8 mouse cellular contexts compared by ENCODE assay signal in genomic region chr11:72564232-72564807, GRCm38 (mm10). TPM values are rescaled to one million over a fixed set of nuclear protein-coding genes. Genes with fewer than 3 reads are reported as not detected.
A peak's percentile ranks its signal among the peaks of the same experiment; 100 is the strongest.
DNase-seq lines count a peak whose midpoint lies in the region; ATAC-seq and TF ChIP-seq lines count a peak whose summit lies in the region.

No protein-coding gene starts in this region.

- WGBS in forebrain, embryonic 10.5 days = 29% methylated on average over 6 of the region's 6 CpGs
- WGBS in forebrain, embryonic 11.5 days = 31% methylated on average over 6 of the region's 6 CpGs
- 17% methylated on average over 6 of the region's 6 CpGs for WGBS in liver, embryonic 14.5 days (ENCODE audit: insufficient replicate concordance)
- WGBS in neural tube, embryonic 14.5 days = 28% methylated on average over 6 of the region's 6 CpGs

- H3K9me3 ChIP-seq in forebrain, embryonic 10.5 days = no peaks in the 10 kb centered on the region
- H3K9me3 ChIP-seq in forebrain, embryonic 11.5 days (ENCODE audit: control insufficient read depth, low read length) = no peaks in the 10 kb centered on the region
- no peaks in the 10 kb centered on the region for H3K9me3 ChIP-seq in liver, embryonic 14.5 days (ENCODE audit: control insufficient read depth, low read length)
- H3K9me3 ChIP-seq in neural tube, embryonic 14.5 days (ENCODE audit: control insufficient read depth, low read length) = no peaks in the 10 kb centered on the region

- H3K4me1 ChIP-seq in forebrain, embryonic 10.5 days = peaks cover 3% of the 10 kb centered on the region; the same call in 1 of the 2 replicates
- H3K4me1 ChIP-seq in forebrain, embryonic 11.5 days (replicated peaks; ENCODE audit: control insufficient read depth, insufficient read depth, low read length) = no peaks in the 10 kb centered on the region
- H3K4me1 ChIP-seq in liver, embryonic 14.5 days (replicated peaks; ENCODE audit: control insufficient read depth in 2 of 2, insufficient read depth in 2 of 2, low read length in 1 of 2) = no peaks in the 10 kb centered on the region; a peak in 1 of 4 replicates
- no peaks in the 10 kb centered on the region for H3K4me1 ChIP-seq in neural tube, embryonic 14.5 days (ENCODE audit: control insufficient read depth, insufficient read depth, low read length)

- no peaks in the 10 kb centered on the region for H3K36me3 ChIP-seq in forebrain, embryonic 10.5 days (replicated peaks)
- H3K36me3 ChIP-seq in forebrain, embryonic 11.5 days (ENCODE audit: control insufficient read depth, insufficient read depth, low read length) = no peaks in the 10 kb centered on the region
- no peaks in the 10 kb centered on the region for H3K36me3 ChIP-seq in liver, embryonic 14.5 days (replicated peaks; ENCODE audit: control insufficient read depth, insufficient read depth, low read depth)
- H3K36me3 ChIP-seq in neural tube, embryonic 14.5 days (ENCODE audit: control insufficient read depth, insufficient read depth, low read length) = no peaks in the 10 kb centered on the region

- H3K27ac ChIP-seq in forebrain, embryonic 10.5 days = no peak overlapping the region
- H3K27ac ChIP-seq in forebrain, embryonic 11.5 days (ENCODE audit: low read depth, low read length) = no peak overlapping the region
- H3K27ac ChIP-seq in liver, embryonic 14.5 days = no peak overlapping the region
- H3K27ac ChIP-seq in neural tube, embryonic 14.5 days (ENCODE audit: low read depth, low read length) = no peak overlapping the region

- H3K27me3 ChIP-seq in forebrain, embryonic 10.5 days (ENCODE audit: poor library complexity, severe bottlenecking) = no peaks in the 10 kb centered on the region
- no peaks in the 10 kb centered on the region for H3K27me3 ChIP-seq in forebrain, embryonic 11.5 days (ENCODE audit: control insufficient read depth, insufficient read depth, low read length)
- H3K27me3 ChIP-seq in liver, embryonic 14.5 days (ENCODE audit: control insufficient read depth, insufficient read depth, low read length) = no peaks in the 10 kb centered on the region
- no peaks in the 10 kb centered on the region for H3K27me3 ChIP-seq in neural tube, embryonic 14.5 days (ENCODE audit: control insufficient read depth, insufficient read depth, low read length)

- no peak for TF ChIP-seq EP300 in liver, embryonic 14.5 days (IDR thresholded peaks at IDR 0.05; ENCODE audit: low read depth)

- ATAC-seq in forebrain, embryonic 11.5 days (replicated peaks; ENCODE audit: low FRiP score) = no peak
- ATAC-seq in common myeloid progenitor, adult 5-6 weeks (replicated peaks; ENCODE audit: low read depth, poor library complexity, severe bottlenecking) = peak; percentile 76
- no peak for ATAC-seq in liver, embryonic 14.5 days (ENCODE audit: insufficient read depth)
- peak; percentile 63; the same call in 1 of the 2 replicates for ATAC-seq in neural tube, embryonic 14.5 days (ENCODE audit: low read depth)

- no peak overlapping the region for H3K4me2 ChIP-seq in forebrain, embryonic 11.5 days (ENCODE audit: low read depth, low read length, severe bottlenecking)
- no peak overlapping the region for H3K4me2 ChIP-seq in liver, embryonic 14.5 days (ENCODE audit: low read depth)
- H3K4me2 ChIP-seq in neural tube, embryonic 14.5 days (ENCODE audit: low read depth, low read length) = no peak overlapping the region

- no peak overlapping the region for H3K4me3 ChIP-seq in forebrain, embryonic 10.5 days
- no peak overlapping the region for H3K4me3 ChIP-seq in forebrain, embryonic 11.5 days (ENCODE audit: low read depth, low read length)
- no peak overlapping the region for H3K4me3 ChIP-seq in liver, embryonic 14.5 days (ENCODE audit: insufficient read depth in 1 of 2, low read depth in 2 of 2, low read length in 2 of 2)
- no peak overlapping the region for H3K4me3 ChIP-seq in neural tube, embryonic 14.5 days (ENCODE audit: low read depth, low read length)

- TF ChIP-seq CTCF in liver, embryonic 14.5 days (IDR thresholded peaks at IDR 0.05; ENCODE audit: low read depth) = peak; percentile 68

- DNase-seq in forebrain, embryonic 10.5 days (ENCODE audit: extremely low spot score, low spot score) = peak; percentile 29
- DNase-seq in forebrain, embryonic 11.5 days (ENCODE audit: low spot score) = no peak
- peak; percentile 75 for DNase-seq in A20 (ENCODE audit: low read depth, low spot score)
- DNase-seq in heart, postnatal 4 days = peak; percentile 31
- DNase-seq in liver, embryonic 14.5 days (ENCODE audit: low read depth in 3 of 3, low spot score in 3 of 3) = peak in 1 of 3 experiments; percentile 37
- DNase-seq in testis, postnatal 14 days (ENCODE audit: low spot score) = no peak

- H3K9ac ChIP-seq in forebrain, embryonic 11.5 days (ENCODE audit: low read length) = no peak overlapping the region
- H3K9ac ChIP-seq in liver, embryonic 14.5 days (replicated peaks) = no peak overlapping the region
- no peak overlapping the region for H3K9ac ChIP-seq in neural tube, embryonic 14.5 days (replicated peaks; ENCODE audit: low read depth, low read length)

RNA-seq across cellular contexts. Expression of gene Spns3, which starts 14.0 kb away (rescaled TPM):
- polyA plus RNA-seq in forebrain, embryonic 10.5 days (2016; fragmentation: Nextera tagmentation; extraction: Ambion mirVana) = 0.20 TPM in 1 of 2 replicates, not detected in the other
- not detected in 2 replicates for polyA plus RNA-seq in forebrain, embryonic 11.5 days (2014; fragmentation: Nextera tagmentation; extraction: Ambion mirVana)
- total RNA-seq in common myeloid progenitor, adult 5-6 weeks (2017) = 20.5 and 29.3 TPM in 2 replicates
- total RNA-seq in heart, postnatal 4 days (2021) = under 1 TPM in 1 of 2 experiments, not detected in 1; 0.12 TPM
- 1.3 and 1.7 TPM in 2 replicates for polyA plus RNA-seq in liver, embryonic 14.5 days (2012; rRNA removed)
- polyA plus RNA-seq in liver, embryonic 14.5 days (2014; fragmentation: Nextera tagmentation; extraction: Ambion mirVana) = 1.3 TPM in 2 replicates
- polyA plus RNA-seq in neural tube, embryonic 14.5 days (2014; fragmentation: Nextera tagmentation; extraction: Ambion mirVana) = 0.11 TPM in 1 of 2 replicates, not detected in the other

RNA-seq across cellular contexts. Expression of gene Ube2g1, which starts 42.8 kb away (rescaled TPM):
- 82.5 and 87.6 TPM in 2 replicates for polyA plus RNA-seq in forebrain, embryonic 10.5 days (2016; fragmentation: Nextera tagmentation; extraction: Ambion mirVana)
- 105 and 110 TPM in 2 replicates for polyA plus RNA-seq in forebrain, embryonic 11.5 days (2014; fragmentation: Nextera tagmentation; extraction: Ambion mirVana)
- total RNA-seq in common myeloid progenitor, adult 5-6 weeks (2017) = 37.2 and 41.3 TPM in 2 replicates
- 10 to 100 TPM; 57.8 to 62.5 TPM for total RNA-seq in heart, postnatal 4 days (2021)
- polyA plus RNA-seq in liver, embryonic 14.5 days (2012; rRNA removed) = 5.6 and 7.5 TPM in 2 replicates
- 21.7 and 22.7 TPM in 2 replicates for polyA plus RNA-seq in liver, embryonic 14.5 days (2014; fragmentation: Nextera tagmentation; extraction: Ambion mirVana)
- polyA plus RNA-seq in neural tube, embryonic 14.5 days (2014; fragmentation: Nextera tagmentation; extraction: Ambion mirVana) = 90.0 and 109 TPM in 2 replicates

Comparison
In these comparisons a context has a peak if more than half of its experiments do, and no peak if none do; other contexts are left out.
1. DNase-seq: peak in forebrain, embryonic 10.5 days (single experiment), A20 (single experiment) and heart, postnatal 4 days (single experiment); none in forebrain, embryonic 11.5 days (single experiment) and testis, postnatal 14 days (single experiment).
2. ATAC-seq: peak in common myeloid progenitor, adult 5-6 weeks (single experiment) and neural tube, embryonic 14.5 days (single experiment); none in forebrain, embryonic 11.5 days (single experiment) and liver, embryonic 14.5 days (single experiment).